Mouse (Mus musculus) kidney, embryonic 15.5 days (tissue): ENCODE measurements around the gene Optn. TPM values are rescaled to one million over a fixed set of nuclear protein-coding genes. Genes with fewer than 3 reads are reported as not detected.

Source experiments
- ATAC-seq: fragments of 200-750 bp; cut with Nextera tagmentation; replicated peaks from 2 replicates; pipeline ENCODE4 v1.8.0; 2017; ENCODE audit warnings: moderate TSS enrichment; ENCODE audit not compliant: low FRiP score
- H3K27ac ChIP-seq: fragments of 300-500 bp; sonication (generic); 2 replicates; pipeline ENCODE4 v1.5.1; 2015; ENCODE audit warnings: mild to moderate bottlenecking, inconsistent platforms
- H3K27me3 ChIP-seq: fragments of 300-500 bp; sonication (generic); 2 replicates; pipeline ENCODE4 v1.6.1; 2015; ENCODE audit warnings: inconsistent platforms
- H3K36me3 ChIP-seq: fragments of 300-500 bp; sonication (generic); 2 replicates; pipeline ENCODE4 v1.6.1; 2015; ENCODE audit warnings: inconsistent platforms
- H3K4me1 ChIP-seq: fragments of 300-500 bp; sonication (generic); 2 replicates; pipeline ENCODE4 v1.6.1; 2015; ENCODE audit warnings: inconsistent platforms
- H3K4me2 ChIP-seq: fragments of 300-500 bp; sonication (generic); 2 replicates; pipeline ENCODE4 v1.6.1; 2015; ENCODE audit warnings: moderate library complexity, mild to moderate bottlenecking, inconsistent platforms
- H3K4me3 ChIP-seq: fragments of 300-500 bp; sonication (generic); replicated peaks from 2 replicates; pipeline ENCODE4 v1.5.1; 2015; ENCODE audit warnings: mild to moderate bottlenecking, inconsistent platforms
- H3K9ac ChIP-seq: fragments of 300-500 bp; sonication (generic); 2 replicates; pipeline ENCODE4 v1.6.1; 2015; ENCODE audit warnings: mild to moderate bottlenecking, inconsistent platforms
- H3K9me3 ChIP-seq: fragments of 300-500 bp; sonication (generic); replicated peaks from 2 replicates; pipeline ENCODE4 v1.6.1; 2016; ENCODE audit warnings: inconsistent platforms
- WGBS: fragments of 180-500 bp; shearing (Covaris S2); methylation state at CpG from one replicate; pipeline ENCODE4 v1.1.7; 2015; ENCODE audit warnings: mixed read lengths; 5-methylcytosine and 5-hydroxymethylcytosine counted together
- polyA plus RNA-seq: library from polyadenylated mRNA; unstranded; fragments of >200 nt; fragmentation: Nextera tagmentation; extraction: Ambion mirVana; gene quantifications from 2 replicates; pipeline ENCODE4 v1.2.1, GENCODE M21; 2015

The Optn gene
- polyA plus RNA-seq, 1 experiment from 2014 or later = 12.5 TPM

DNA sequence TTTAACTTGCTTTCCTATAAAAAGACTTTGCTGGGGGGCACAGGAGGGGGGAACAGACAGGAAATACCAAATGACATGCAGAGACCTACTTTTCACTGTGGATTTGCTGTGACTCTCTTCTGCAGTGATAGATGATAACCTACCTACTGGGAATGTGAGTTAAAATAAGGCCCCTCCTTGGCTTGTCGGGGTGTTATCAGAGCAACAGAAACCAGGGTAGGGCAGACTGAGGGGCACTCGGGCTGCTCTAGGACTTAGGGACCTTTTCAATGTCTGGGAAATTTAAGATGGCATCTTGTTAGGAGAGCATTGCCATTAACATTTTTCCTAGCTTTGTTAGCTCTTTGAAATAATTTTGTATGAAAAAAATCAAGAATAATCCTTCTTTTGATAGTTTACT, 40.6 kb downstream of the Optn start:
- Histone ChIP-seq H3K9ac (no peak overlapping the region), H3K4me2 (no peak overlapping the region), H3K27ac (no peak overlapping the region), H3K4me3 (no peak overlapping the region), H3K36me3 (peaks cover 3% of the 10 kb centered on the region; the same call in 1 of the 2 replicates), H3K27me3 (no peaks in the 10 kb centered on the region), H3K4me1 (no peaks in the 10 kb centered on the region), H3K9me3 (no peaks in the 10 kb centered on the region)
- WGBS = 74% methylated on average over 2 of the region's 2 CpGs
- ATAC-seq = no peak

DNA sequence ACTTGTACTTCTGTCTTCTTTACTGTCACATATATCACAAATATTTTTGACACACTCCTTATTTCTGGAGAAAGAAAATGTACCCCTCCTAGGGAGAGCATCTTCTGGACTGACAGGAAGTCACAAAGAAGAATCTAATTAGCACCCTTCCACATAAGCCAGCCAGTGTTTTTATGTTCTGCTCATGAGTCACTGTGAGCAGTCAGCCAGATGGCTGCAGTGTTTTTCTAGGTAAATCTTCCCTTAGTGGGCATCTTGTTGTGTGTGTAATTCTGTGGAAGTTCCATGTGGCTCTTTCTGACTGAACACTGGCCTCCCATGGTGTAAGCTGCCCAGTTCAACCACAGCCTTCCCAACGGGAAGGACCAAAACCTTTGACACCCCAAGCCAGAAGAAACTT, 44.1 kb downstream of the Optn start:
- Histone ChIP-seq H3K4me2 (no peak overlapping the region), H3K27ac (no peak overlapping the region), H3K4me3 (no peak overlapping the region), H3K9me3 (no peaks in the 10 kb centered on the region), H3K9ac (no peak overlapping the region), H3K4me1 (no peaks in the 10 kb centered on the region), H3K36me3 (no peaks in the 10 kb centered on the region), H3K27me3 (no peaks in the 10 kb centered on the region)
- WGBS = 63% methylated on average over 1 of the region's 1 CpGs
- no peak for ATAC-seq

GRCm38 (mm10) chr2:5016922-5017321, 46.9 kb downstream of the Optn start:
- Histone ChIP-seq H3K9ac (no peak overlapping the region), H3K4me3 (no peak overlapping the region), H3K9me3 (no peaks in the 10 kb centered on the region), H3K4me2 (no peak overlapping the region), H3K27me3 (no peaks in the 10 kb centered on the region), H3K36me3 (no peaks in the 10 kb centered on the region), H3K4me1 (peaks cover 5% of the 10 kb centered on the region), H3K27ac (no peak overlapping the region)
- WGBS = 92% methylated on average over 7 of the region's 7 CpGs
- ATAC-seq = no peak

DNA sequence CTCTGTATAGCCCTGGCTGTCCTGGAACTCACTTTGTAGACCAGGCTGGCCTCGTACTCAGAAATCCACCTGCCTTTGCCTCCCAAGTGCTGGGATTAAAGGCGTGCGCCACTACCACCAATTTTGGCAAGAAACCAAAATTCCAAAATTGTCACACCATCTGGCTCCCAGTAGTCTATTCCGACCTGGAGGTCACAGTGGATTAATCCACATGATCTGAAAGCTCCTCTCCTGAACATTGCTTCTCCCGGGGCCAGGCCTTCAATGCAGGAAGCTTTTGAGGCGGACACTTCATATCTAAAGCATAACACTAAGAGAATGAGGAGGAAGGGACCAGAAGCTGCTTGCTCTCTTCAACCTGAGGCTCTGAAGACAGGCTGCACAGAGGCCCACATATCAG, 48.3 kb downstream of the Optn start:
- 95% methylated on average over 6 of the region's 6 CpGs for WGBS
- H3K36me3 ChIP-seq = 0 out of 2 replicates have a peak, but pooled peaks cover under 1% of the 10 kb centered on the region
- no peak overlapping the region for H3K9ac ChIP-seq
- no peak overlapping the region for H3K4me3 ChIP-seq
- ATAC-seq = no peak
- no peaks in the 10 kb centered on the region for H3K27me3 ChIP-seq
- H3K27ac ChIP-seq = no peak overlapping the region
- no peaks in the 10 kb centered on the region for H3K9me3 ChIP-seq
- H3K4me2 ChIP-seq = no peak overlapping the region
- peaks cover 14% of the 10 kb centered on the region for H3K4me1 ChIP-seq

- 79% methylated on average over 7 of the region's 7 CpGs for WGBS
- ATAC-seq = no peak
- no peaks in the 10 kb centered on the region for H3K27me3 ChIP-seq
- H3K9me3 ChIP-seq = no peaks in the 10 kb centered on the region
- no peak overlapping the region for H3K27ac ChIP-seq
- no peak overlapping the region for H3K9ac ChIP-seq
- no peak overlapping the region for H3K4me3 ChIP-seq
- H3K4me2 ChIP-seq = no peak overlapping the region
- 0 out of 2 replicates have a peak, but pooled peaks cover 2% of the 10 kb centered on the region for H3K36me3 ChIP-seq
- H3K4me1 ChIP-seq = peaks cover 14% of the 10 kb centered on the region
Observed at GRCm38 (mm10) chr2:5014616-5015015, 49.2 kb downstream of the Optn start.

GRCm38 (mm10) chr2:5012491-5013324, 51.1 kb downstream of the Optn start, which contains the start of gene Mcm10:
Gene Mcm10, minus strand, starts transcription at chr2:5012791.
- Histone ChIP-seq H3K9me3 (no peaks in the 10 kb centered on the region), H3K36me3 (peaks cover 17% of the 10 kb centered on the region), H3K4me2 (peak within 1 kb of the TSS; percentile 65), H3K9ac (peak within 1 kb of the TSS; percentile 61), H3K27ac (peak within 1 kb of the TSS; percentile 64), H3K27me3 (no peaks in the 10 kb centered on the region), H3K4me3 (peak within 1 kb of the TSS; percentile 91), H3K4me1 (peaks cover 14% of the 10 kb centered on the region)
- 4% methylated on average over 32 of the region's 32 CpGs for whole genome bisulfite sequencing
- peak; percentile 100 for ATAC-seq

GRCm38 (mm10) chr2:5011898-5012490, 51.9 kb downstream of the Optn start:
- peaks cover 24% of the 10 kb centered on the region for H3K36me3 ChIP-seq
- no peak overlapping the region; the same call in 1 of the 2 replicates for H3K27ac ChIP-seq
- H3K4me1 ChIP-seq = peaks cover 14% of the 10 kb centered on the region
- H3K9me3 ChIP-seq = no peaks in the 10 kb centered on the region
- H3K27me3 ChIP-seq = no peaks in the 10 kb centered on the region
- WGBS = 11% methylated on average over 8 of the region's 8 CpGs
- H3K4me2 ChIP-seq = peak overlapping the region; percentile 65
- H3K4me3 ChIP-seq = peak overlapping the region; percentile 91
- peak overlapping the region; percentile 61 for H3K9ac ChIP-seq
- no peak for ATAC-seq

- ATAC-seq = no peak
- Histone ChIP-seq H3K27me3 (no peaks in the 10 kb centered on the region), H3K9me3 (no peaks in the 10 kb centered on the region), H3K9ac (no peak overlapping the region), H3K27ac (no peak overlapping the region), H3K4me1 (peaks cover 11% of the 10 kb centered on the region), H3K4me2 (no peak overlapping the region), H3K4me3 (no peak overlapping the region), H3K36me3 (peaks cover 68% of the 10 kb centered on the region)
- WGBS = 95% methylated on average over 4 of the region's 4 CpGs
Observed at GRCm38 (mm10) chr2:5007107-5007506, 56.7 kb downstream of the Optn start.

- no peak overlapping the region for H3K9ac ChIP-seq
- H3K27ac ChIP-seq = no peak overlapping the region
- H3K9me3 ChIP-seq = no peaks in the 10 kb centered on the region
- no peak overlapping the region for H3K4me2 ChIP-seq
- no peak overlapping the region for H3K4me3 ChIP-seq
- H3K27me3 ChIP-seq = no peaks in the 10 kb centered on the region
- ATAC-seq = no peak
- 92% methylated on average over 6 of the region's 6 CpGs for WGBS
- no peaks in the 10 kb centered on the region for H3K4me1 ChIP-seq
- H3K36me3 ChIP-seq = peaks cover 94% of the 10 kb centered on the region
Observed at GRCm38 (mm10) chr2:5001266-5001665, 62.6 kb downstream of the Optn start.

DNA sequence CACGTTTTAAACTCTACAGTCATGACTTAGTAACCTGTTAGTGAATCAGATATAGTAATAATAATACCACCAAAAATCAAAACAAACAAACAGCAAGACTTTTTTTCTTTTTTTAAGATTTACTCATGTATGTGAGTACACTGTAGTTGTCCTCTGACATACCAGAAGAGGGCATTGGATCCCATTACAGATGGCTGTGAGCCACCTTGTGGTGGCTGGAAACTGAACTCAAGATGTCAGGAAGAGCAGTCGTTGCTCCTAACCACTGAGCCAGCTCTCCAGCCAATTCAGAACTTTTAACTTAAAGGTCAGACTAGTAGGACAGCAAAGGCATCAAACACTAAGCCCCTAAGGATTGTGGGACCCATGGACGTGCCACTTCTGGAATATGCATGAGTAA, 64.9 kb downstream of the Optn start:
- Histone ChIP-seq H3K27me3 (no peaks in the 10 kb centered on the region), H3K36me3 (peaks cover 94% of the 10 kb centered on the region), H3K4me2 (no peak overlapping the region), H3K27ac (no peak overlapping the region), H3K4me3 (no peak overlapping the region), H3K4me1 (no peaks in the 10 kb centered on the region), H3K9me3 (no peaks in the 10 kb centered on the region), H3K9ac (no peak overlapping the region)
- WGBS = 83% methylated on average over 3 of the region's 3 CpGs
- no peak for ATAC-seq

- Histone ChIP-seq H3K9me3 (no peaks in the 10 kb centered on the region), H3K27ac (no peak overlapping the region), H3K27me3 (no peaks in the 10 kb centered on the region), H3K4me3 (no peak overlapping the region), H3K9ac (no peak overlapping the region), H3K4me2 (no peak overlapping the region), H3K36me3 (peaks cover 92% of the 10 kb centered on the region), H3K4me1 (no peaks in the 10 kb centered on the region)
- ATAC-seq = no peak
- 91% methylated on average over 6 of the region's 6 CpGs for WGBS
Observed at GRCm38 (mm10) chr2:4996421-4996824, 67.4 kb downstream of the Optn start.

DNA sequence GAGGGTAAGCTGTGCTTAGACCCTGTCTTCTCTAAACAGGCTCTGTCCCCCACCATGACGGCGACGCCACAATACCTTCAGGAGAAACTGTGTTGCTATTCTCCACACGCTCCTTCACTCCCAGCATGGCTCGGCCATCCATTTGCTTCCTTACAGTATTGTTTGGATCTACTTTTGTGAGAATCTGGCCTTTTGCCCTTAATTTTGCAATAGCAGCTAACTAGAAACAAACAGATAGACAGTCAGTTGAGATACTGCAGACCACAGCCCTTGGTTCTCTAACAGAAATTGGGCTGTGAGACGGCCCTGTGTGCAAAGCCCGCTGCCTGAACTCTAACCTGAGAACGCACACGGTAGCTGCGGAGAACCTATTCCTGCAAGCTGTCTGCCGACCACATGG, 68.2 kb downstream of the Optn start:
- Histone ChIP-seq H3K4me3 (no peak overlapping the region), H3K27me3 (no peaks in the 10 kb centered on the region), H3K9ac (no peak overlapping the region), H3K4me2 (no peak overlapping the region), H3K36me3 (peaks cover 92% of the 10 kb centered on the region), H3K9me3 (no peaks in the 10 kb centered on the region), H3K4me1 (no peaks in the 10 kb centered on the region), H3K27ac (no peak overlapping the region)
- 92% methylated on average over 11 of the region's 11 CpGs for WGBS
- no peak for ATAC-seq
